Mouse (Mus musculus) liver, embryonic 14.5 days (tissue): ENCODE measurements around the gene Tpd52l2.

ENCODE experiments used
- CTCF ChIP-seq: IDR thresholded peaks from 2 replicates; pipeline ENCODE4 v1.5.1; 2016; ENCODE audit warnings: antibody characterized with exemption, low read depth, control low read depth
- EP300 ChIP-seq: IDR thresholded peaks from 2 replicates; pipeline ENCODE4 v1.6.1; 2016; ENCODE audit warnings: antibody characterized with exemption, low read depth

- TF ChIP-seq CTCF (no peak), EP300 (no peak)
Measured at GRCm38 (mm10) chr2:181529076-181529475, 32.1 kb downstream of the Tpd52l2 start.
